Mouse (Mus musculus) kidney, postnatal 36 days (tissue): ENCODE data around the gene Ddx20.
"Not testable (repeated sequence)": the region's sequence is repeated elsewhere in the genome, so short reads cannot be mapped to it uniquely, and the experiment has no call there.

Experiments used
- DNase-seq, 2 experiments: peaks; one replicate each; pipeline ENCODE4 v3.0.0; 2021 to 2022; ENCODE audit warnings: mixed read lengths in 2 of 2

The Ddx20 gene

GRCm38 (mm10) chr3:105705061-105705549 lies 17.7 kb upstream of the Ddx20 start:
- peak; percentile 29 to 60 for DNase-seq

GRCm38 (mm10) chr3:105704031-105705008 lies 16.9 kb upstream of the Ddx20 start, which contains the start of gene Inka2:
Gene Inka2 (plus strand): TSS chr3:105704599.
- peak; percentile 77 to 83 for DNase-seq

GRCm38 (mm10) chr3:105703571-105703970 lies 16.2 kb upstream of the Ddx20 start:
- DNase-seq = no peak

GRCm38 (mm10) chr3:105701399-105701798 lies 14.0 kb upstream of the Ddx20 start:
- DNase-seq = peak; percentile 32 to 48

- DNase-seq = not testable (repeated sequence)
Observed at GRCm38 (mm10) chr3:105700786-105701185, 13.4 kb upstream of the Ddx20 start.

DNA sequence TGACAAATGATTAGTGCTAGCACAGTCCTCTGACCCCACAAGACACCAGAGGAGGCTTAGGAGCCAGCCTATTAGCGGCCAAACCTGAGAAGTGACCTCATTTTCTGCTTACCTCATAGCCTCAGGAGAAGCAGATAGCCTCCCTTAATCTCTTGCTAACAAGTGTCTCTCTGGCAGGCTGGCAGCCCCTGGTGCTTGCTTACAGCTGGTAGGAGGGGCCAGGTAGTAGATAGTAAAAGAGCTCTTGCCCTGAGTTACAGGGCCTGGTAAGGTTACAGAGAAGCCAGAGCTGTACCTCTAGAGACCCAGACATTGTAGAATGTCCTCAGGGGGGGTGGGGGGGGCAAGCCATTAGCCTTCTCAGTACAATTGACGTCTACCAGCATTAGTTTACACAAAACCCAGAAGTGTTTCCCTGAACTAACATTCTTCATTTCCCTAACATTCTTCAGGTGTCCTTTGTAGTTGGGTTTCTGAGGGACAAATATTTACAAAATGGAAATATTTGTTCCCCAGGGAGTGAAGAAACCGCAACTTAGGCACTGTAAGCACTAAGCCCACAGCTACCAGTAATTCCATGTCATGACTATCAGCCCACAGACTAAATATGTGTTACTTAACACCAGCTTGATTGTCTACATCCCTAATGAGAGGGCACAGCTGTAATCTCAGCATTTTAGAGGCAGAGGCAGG lies 12.0 kb upstream of the Ddx20 start:
- no peak for DNase-seq

- no peak for DNase-seq
Observed at GRCm38 (mm10) chr3:105698311-105698710, 10.9 kb upstream of the Ddx20 start.

- no peak for DNase-seq
Observed at GRCm38 (mm10) chr3:105697148-105697441, 9.7 kb upstream of the Ddx20 start.

DNA sequence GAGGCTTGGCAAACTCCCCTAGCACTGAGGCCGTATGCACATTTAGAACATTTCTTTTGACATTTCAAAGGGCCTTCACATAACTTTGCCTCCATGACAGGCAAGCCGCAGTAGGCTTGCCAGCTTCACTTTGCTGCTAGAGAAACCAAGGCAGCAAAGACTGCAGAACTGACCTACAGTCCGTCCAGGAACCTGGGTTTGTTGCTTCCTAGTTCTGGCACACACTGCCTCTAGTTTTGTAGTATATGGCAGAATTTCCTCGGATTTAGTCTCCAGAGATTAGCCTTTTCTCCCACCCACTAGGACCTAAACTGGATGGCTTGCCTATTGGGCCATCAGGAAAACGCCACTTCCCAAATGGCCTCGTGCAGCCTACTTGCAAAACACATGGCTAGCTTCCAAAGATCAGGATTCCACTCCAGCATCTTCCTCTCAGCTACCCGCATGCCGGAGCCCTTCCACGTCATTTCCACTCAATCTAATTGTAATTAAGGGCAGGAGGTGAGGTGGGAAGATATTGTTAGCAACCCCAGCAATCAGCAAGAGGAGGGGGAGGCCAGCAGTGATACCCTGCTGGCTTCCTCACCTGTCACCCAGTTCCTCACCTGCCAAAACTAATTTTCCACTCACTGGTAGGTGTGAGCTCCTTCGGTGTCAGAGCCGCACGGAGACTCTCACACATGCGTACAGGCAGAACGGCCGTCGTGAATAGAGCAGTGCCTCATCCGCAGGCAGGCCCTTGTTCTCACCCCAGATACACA lies 9.2 kb upstream of the Ddx20 start:
- no peak for DNase-seq

GRCm38 (mm10) chr3:105695476-105696386 lies 8.4 kb upstream of the Ddx20 start:
- DNase-seq = no peak

DNA sequence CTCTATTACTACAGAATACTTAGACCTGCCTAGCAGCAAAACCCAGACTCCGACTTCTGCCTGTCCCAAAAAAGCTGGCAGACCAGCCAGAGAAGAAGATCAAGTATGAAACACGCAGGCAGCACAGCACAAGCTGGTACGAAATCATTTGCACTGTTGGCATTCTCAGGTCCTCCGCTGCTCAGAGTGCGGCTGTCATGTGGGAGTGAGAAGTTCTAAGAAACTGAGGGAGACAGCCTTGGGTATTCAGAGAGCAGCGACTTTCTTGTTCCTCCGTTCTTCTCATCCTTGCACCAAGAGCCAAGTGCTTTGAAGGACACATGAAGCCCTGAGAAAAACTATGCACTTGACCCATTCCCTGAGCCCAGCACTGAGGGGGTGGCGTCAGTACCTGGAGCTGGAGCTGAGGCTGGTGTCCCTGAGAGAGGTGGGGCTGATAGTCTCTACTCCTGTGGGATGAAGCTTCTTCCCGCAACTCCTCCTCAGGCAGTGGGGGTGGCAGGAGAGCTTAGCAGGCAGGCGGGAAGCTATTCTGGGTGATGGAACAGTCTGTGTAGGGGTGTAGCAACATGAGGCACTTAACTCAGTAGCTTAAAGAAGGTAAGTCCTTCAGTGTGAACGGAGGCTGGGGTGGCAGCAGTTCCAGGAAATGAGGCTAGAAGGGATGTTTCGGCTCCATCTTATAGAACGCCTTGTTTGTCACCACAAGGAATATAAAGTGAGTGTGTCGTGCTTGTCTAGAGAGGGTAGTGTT lies 6.1 kb upstream of the Ddx20 start:
- no peak for DNase-seq

DNA sequence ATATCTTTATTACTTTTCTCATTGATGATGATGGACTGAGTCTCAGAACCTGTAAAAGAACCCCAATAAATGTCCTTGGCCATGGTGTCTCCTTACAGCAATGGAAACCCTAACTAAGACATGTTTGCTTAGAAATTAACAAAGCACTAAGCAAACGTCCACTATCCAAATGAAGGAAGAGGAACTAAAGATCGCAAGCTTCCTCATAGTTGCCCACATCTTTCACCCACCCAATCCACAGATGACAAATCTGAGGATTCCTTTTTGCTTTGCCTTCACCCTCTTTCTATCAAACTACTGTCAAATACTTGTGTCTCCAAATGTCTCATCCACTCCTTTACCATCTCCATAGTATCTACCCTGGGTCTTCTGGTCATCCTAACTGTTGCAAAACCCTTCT lies 1.2 kb upstream of the Ddx20 start:
- no peak for DNase-seq

- DNase-seq = no peak
Observed at GRCm38 (mm10) chr3:105686394-105687323, 715 bp downstream of the Ddx20 start.

DNA sequence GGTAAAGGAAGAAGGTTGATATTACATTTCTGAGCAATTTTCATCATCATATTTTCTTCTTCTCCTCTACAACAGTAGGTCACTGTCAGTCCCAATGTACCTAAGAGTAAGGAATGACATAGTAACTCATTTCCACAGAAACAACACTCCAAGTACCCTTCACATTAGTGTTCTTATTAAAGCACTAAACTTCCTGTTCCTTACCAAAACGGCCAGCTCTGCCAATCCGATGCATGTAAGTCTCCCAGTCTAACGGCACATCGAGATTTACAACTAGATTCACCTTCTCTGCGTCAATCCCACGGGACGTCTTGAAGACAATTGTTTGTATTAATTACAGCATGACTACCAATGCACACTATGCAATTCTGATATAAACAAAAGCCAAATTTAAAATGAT lies 7.0 kb downstream of the Ddx20 start:
- DNase-seq = no peak

DNA sequence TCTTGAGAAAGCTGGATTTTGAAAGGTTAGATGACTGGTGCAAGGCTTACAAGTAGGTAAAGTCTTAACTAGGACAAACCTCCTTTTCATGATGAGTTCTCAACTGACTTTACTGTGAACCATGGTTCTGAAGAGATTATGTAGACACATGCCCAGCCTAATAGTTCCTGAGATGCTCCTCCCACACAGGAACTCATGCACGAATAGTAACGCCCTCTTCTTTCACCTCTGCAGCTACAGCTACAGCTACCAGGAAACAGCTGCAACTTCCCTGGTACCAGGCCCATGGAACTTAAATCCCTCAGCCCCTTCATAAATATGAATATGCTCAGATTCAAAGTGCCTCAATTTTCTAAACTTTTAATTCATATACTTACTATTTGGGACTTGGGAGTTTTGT lies 11.4 kb downstream of the Ddx20 start:
- no peak for DNase-seq

DNA sequence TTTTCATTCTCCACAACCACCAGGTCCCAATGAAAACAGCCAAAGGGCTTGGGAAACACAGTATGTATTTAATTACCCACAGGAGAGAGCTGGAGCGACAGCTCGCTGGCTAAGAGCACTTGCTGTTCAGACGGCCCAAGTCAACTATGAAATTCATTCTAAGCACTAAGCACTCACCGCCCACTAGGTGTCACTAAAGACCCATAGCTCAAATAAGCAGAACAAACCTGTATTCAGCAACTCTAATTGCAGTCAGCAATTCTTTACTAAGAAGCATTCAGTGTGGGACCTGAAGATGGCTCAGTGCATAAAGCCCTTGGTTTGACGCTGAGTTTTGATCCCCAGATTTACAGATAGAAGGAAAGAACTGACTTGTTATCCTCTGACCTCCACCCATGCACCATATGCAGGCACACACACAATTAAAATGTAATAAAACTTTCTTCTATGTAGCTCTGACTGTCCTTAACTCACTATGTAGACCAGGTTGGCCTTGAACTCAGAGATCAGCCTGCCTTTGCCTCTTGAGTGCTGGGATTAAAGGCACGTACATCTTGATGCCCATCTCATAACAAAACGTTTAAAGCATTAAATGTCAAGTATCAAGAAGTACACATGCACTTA lies 12.7 kb downstream of the Ddx20 start:
- peak; percentile 78 to 80 for DNase-seq

DNA sequence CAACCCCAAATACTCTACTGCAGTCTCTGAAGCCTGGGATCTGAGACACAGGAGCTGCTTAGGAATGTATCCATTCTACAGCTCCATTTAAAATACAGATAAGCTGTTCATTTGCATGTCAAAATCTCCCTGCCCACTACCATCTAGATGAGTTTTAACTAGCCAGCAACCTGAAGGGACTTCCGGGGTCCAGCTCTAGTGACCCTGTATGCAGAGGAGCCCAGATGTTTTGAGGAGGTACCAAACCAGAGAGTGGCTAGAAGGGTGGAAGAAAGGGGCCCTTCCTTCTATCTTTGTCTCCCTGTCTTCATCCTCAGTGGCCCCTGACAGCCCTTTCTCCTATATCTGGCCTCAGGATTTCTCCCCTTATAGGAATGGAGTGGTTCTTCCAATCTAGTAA lies 16.6 kb downstream of the Ddx20 start:
- no peak for DNase-seq

DNA sequence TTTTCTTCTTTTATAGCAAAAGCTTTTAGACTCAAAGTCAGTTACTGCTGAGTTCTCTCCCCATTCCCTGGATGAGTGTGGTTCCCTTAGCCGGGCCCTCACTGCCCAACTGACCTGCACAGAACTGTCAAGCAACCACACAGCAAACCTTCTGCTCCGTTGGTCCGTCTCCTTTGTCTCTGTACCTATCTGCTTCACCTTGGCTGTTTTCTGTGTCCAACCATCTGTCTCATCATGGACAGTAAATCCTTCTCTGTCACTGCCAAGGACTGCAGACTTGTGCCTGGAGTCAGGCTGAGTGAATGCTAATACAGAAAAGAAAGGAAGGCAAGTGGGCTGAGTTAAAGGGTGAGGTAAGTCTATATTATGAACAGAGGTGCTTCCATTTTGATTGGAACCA lies 17.6 kb downstream of the Ddx20 start:
- no peak for DNase-seq

GRCm38 (mm10) chr3:105668161-105668560 lies 19.2 kb downstream of the Ddx20 start:
- DNase-seq = no peak
